Mouse (Mus musculus) forebrain, embryonic 14.5 days (tissue): ENCODE data around the gene Supt16. TPM values are rescaled to one million over a fixed set of nuclear protein-coding genes. Genes with fewer than 3 reads are reported as not detected.

Source experiments
- polyA plus RNA-seq: library from polyadenylated mRNA; unstranded; fragments of >200 nt; fragmentation: Nextera tagmentation; extraction: Ambion mirVana; gene quantifications from 2 replicates; pipeline ENCODE4 v1.2.1, GENCODE M21; 2014

The Supt16 gene
- polyA plus RNA-seq, 1 experiment from 2014 or later = 68.9 TPM

Other genes with a start within 250 kb of the Supt16 start
- 49.5 and 51.1 TPM in 2 replicates for gene Arhgef40, start 212.7 kb downstream of the Supt16 start, polyA plus RNA-seq
- 0.46 and 0.56 TPM in 2 replicates for gene Tmem253, start 181.8 kb downstream of the Supt16 start, polyA plus RNA-seq
- gene Zfp219, start 176.7 kb downstream of the Supt16 start, polyA plus RNA-seq = 41.0 and 42.0 TPM in 2 replicates
- not detected in 2 replicates for gene Olfr221, start 155.0 kb downstream of the Supt16 start, polyA plus RNA-seq
- 684 and 690 TPM in 2 replicates for gene Hnrnpc, start 93.4 kb downstream of the Supt16 start, polyA plus RNA-seq
- 49.2 and 52.3 TPM in 2 replicates for gene Rpgrip1, start 86.7 kb downstream of the Supt16 start, polyA plus RNA-seq
- gene Chd8, start 60.4 kb upstream of the Supt16 start, polyA plus RNA-seq = 44.9 and 45.8 TPM in 2 replicates
- 55.2 and 55.7 TPM in 2 replicates for gene Tox4, start 81.7 kb upstream of the Supt16 start, polyA plus RNA-seq
- gene Rab2b, start 82.1 kb upstream of the Supt16 start, polyA plus RNA-seq = 40.2 and 40.3 TPM in 2 replicates
- 42.4 and 46.9 TPM in 2 replicates for gene Mettl3, start 107.7 kb upstream of the Supt16 start, polyA plus RNA-seq
- 25.1 and 30.1 TPM in 2 replicates for gene Sall2, start 131.3 kb upstream of the Supt16 start, polyA plus RNA-seq
- not detected in 2 replicates for gene Olfr1513, start 159.0 kb upstream of the Supt16 start, polyA plus RNA-seq
- gene Olfr1512, start 181.8 kb upstream of the Supt16 start, polyA plus RNA-seq = not detected in 2 replicates
- gene Olfr1511, start 200.0 kb upstream of the Supt16 start, polyA plus RNA-seq = not detected in 2 replicates
- not detected in 2 replicates for gene Olfr1510, start 217.0 kb upstream of the Supt16 start, polyA plus RNA-seq
- not detected in 2 replicates for gene Olfr1509, start 245.6 kb upstream of the Supt16 start, polyA plus RNA-seq